Mouse (Mus musculus): ENCODE results near the gene Crocc2.

Crocc2 gene

GRCm38 (mm10) chr1:93216839-93217497, 48.4 kb downstream of the Crocc2 start:
- no peak for DNase-seq (ENCODE audit: low spot score in 2 of 2)

DNA sequence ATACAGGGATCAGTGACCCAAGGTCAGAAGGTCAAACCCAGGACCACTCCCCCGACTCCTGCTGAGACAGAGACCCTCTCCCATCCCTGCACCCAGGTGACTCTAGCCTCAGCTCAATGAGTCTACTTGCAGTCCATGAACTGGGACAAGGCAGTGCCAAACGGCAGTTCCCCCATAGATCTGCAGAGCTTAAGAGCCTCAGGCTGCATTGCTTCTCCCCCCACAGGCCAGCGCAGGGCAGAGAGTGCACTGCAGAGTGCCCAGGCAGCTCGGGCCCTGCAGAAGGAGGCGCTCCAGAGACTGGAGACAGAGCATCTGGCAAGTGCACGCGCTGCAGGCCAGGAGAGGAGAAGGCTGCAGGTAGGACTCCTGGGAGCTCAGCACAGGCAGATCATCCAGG, 49.0 kb downstream of the Crocc2 start:
- DNase-seq (ENCODE audit: low spot score in 2 of 2), result no peak

- DNase-seq (ENCODE audit: low spot score in 2 of 2), result no peak
Measured at GRCm38 (mm10) chr1:93220776-93221175, 52.3 kb downstream of the Crocc2 start.

GRCm38 (mm10) chr1:93223972-93224371, 55.4 kb downstream of the Crocc2 start:
- peak; percentile 45 to 76 for DNase-seq (ENCODE audit: low spot score in 2 of 2)

- DNase-seq (ENCODE audit: low spot score in 2 of 2), result no peak
Measured at GRCm38 (mm10) chr1:93225226-93225625, 56.7 kb downstream of the Crocc2 start.

DNA sequence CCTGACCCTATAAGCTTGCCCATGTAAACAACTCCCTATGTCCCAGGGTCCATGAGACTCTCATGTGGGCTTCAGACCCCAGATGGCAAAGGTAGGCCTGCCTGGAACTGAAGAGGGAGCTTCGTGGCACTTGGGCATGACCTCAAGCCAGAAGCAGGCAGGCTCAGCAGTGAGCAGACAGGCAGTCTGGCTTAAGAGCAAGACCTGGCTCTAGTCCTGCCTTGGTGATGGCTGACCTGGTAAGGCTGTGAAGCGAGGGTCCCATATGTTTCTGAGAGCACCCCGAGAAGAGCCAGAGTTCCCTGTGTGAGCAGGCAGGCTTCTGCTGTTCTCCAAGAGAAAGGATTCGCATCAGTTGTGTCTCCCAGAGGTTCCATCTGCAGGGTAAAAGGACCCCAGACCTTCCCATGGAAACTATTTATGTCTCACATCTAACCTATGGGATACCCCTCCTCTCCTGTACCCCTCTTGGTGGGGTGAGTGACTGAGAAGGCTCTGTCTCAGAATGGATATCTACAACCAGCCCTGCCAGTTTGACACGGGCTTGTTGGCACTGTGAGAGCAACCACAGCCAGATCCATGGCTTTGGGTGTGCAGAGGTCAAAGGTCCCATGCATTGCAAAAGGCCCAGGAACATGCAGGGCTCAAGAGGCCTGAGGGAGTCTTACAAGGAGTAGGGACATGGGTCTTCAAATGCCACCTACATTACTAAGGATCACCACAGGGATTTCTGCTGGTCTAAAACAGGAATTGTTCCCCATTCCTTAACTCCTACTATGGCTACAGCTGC, 57.4 kb downstream of the Crocc2 start:
- no peak for DNase-seq (ENCODE audit: low spot score in 2 of 2)

DNA sequence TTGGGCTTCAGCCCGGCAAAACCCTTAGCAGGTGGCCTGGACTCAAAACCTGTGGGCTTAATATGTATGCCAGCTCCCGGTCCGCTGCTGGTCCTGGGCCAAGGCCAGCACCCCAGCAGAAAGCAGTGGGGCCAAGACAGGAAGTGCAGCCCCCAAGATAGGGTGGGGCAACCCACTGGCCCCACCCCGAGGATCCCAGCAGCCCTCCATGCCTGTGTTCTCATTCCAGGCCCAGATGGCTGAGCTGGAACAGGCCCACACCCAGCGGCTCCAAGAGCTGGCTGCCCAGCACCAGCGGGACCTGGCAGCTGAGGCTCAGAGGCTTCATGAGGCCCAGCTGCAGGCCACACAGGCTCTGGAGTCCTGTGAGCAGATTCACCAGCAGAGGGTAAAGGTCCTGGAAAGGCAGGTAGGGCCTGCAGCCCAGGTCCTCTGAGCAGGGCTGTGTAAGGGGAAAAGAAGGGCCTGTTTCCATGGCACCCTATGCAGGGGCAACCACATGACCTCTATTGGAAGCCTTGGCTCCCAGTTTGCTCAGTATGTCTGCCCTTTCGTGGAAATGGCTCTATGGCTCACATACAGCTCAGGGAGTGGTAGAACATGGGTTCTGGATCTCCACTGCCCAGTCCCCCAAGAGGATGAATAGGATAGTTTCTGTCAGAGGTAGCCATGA, 58.9 kb downstream of the Crocc2 start:
- DNase-seq (ENCODE audit: low spot score in 2 of 2), result no peak

DNA sequence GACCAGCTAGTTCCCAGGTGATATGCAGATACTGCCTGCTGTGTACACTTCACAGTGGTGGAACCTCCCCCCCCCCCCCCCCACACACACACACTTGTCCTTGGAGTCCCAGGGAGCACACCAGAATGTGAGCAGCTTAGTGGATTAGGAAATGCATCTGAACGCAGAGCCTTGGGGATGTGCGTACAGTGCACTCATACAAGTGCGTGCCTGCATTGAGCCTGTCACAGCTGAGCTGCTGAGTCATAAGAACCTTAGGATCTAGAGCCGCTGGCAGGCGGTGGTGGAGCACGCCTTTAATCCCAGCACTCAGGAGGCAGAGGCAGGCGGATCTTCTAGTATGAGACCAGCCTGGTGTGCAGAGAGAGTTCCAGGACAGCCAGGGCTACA, 59.4 kb downstream of the Crocc2 start:
- no peak for DNase-seq (ENCODE audit: low spot score in 2 of 2)

- DNase-seq (ENCODE audit: low spot score in 2 of 2), result no peak
Measured at GRCm38 (mm10) chr1:93229221-93229620, 60.7 kb downstream of the Crocc2 start.

DNA sequence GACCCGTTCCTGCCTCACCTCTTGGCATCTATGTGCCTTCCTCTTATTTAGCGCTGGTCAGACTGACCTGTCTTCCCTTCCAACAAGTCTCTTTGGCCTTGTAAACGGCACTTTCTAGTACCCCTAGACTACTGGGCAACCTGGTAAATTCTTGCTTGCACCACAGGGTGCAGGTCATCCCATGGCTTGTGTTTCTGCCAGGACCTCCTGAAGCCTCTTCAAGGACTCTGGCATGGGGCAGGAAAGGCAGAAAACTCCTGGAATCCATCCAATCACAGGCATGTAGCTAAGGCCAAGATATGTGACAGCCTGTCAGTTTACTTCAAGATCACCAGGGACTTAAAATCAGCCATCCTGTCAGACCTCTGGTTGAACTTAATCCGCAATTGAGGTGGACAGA, 61.1 kb downstream of the Crocc2 start:
- DNase-seq (ENCODE audit: low spot score in 2 of 2), result no peak

DNA sequence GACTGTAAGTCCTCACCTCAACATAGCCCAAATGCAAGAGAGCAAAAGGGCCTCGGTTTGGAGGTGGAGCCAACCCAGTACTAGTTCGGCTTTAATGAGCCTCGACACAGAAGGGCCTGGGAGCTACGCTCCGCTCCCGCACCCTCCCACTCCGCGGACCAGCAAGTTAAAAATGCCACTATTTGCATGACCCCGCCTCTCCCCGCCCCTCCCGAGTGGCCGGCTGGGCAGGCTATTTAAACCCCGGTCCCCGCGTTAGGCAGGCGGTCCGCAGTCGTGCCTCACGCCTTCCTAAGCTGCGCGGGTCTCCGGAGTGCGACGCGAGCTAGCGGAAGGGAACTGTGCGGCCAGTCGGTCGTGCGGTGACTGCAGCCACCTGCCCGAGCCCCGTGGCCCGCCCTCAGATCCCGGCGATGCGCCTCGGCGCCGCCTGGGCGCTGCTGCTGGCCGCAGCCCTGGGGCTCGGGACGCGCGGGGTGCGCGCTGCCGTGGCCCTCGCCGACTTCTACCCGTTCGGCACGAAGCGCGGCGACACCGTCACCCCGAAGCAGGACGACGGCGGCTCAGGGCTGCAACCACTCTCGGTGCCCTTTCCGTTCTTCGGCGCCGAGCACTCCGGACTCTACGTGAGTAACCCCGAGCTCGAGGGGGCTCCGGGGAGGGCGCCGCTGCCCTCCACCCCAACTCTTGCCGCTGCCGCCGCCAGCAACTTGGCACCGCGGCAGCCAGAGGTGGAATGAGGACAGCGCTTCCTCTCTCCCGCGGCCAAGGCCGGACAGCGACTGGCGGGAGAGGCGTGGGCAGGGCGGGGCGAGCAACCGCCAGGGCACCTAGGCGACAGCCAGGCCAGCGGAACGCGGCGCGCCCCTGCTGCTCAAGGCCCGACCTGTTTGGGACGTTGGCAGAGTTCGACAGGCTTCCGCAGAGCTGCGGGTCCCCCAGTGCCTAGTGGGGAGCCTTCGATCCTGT, 67.3 kb downstream of the Crocc2 start, which contains the start of gene Sned1:
Gene Sned1, plus strand, starts transcription at position 266 of the 969 bp plus-strand sequence.
- peak; percentile 90 to 91 for DNase-seq (ENCODE audit: low spot score in 2 of 2)

GRCm38 (mm10) chr1:93236545-93236924, 68.0 kb downstream of the Crocc2 start:
- DNase-seq (ENCODE audit: low spot score in 2 of 2), result no peak

GRCm38 (mm10) chr1:93237676-93238075, 69.2 kb downstream of the Crocc2 start:
- DNase-seq (ENCODE audit: low spot score in 2 of 2), result no peak

DNA sequence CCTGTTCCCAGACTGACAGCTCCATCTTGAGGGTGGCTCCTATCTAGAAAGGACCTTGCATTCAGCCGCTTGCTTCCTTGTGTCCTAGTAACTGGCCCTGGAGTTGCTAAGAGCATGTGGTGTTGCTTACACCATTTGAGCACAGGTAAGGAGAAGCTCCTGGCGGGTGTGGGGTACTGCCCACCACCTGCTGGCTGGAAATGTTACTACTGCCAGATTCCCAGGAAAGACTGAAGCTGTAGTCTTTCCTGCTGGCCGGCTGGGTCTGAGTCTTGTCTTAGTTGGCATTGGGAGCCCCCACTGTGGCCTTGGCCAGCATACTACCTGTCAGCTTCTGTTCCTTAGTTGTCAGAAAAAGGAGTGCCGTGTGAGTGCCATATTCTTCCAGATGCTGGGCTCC, 69.7 kb downstream of the Crocc2 start:
- DNase-seq (ENCODE audit: low spot score in 2 of 2), result no peak

DNA sequence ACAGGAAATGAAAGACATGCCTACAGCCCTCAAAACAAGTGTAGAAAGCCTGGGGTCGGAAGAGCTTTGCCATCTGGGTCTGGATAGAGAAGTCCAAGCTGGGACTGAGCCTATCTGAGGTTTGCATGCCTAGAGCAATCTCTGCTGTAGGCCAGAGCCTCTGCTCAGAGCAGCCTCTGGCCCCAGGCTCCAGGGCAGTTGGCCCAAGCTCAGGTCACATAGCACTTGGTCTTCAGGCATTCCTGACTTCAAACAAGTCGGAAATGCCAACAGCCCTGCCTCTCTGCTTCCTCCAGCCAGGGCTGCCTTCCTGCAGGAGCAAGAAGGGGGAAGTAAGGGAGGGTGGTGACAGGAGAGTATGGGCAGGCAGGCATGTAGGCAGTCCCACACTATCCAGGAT, 77.4 kb downstream of the Crocc2 start:
- DNase-seq (ENCODE audit: low spot score in 2 of 2), result no peak

- DNase-seq (ENCODE audit: low spot score in 2 of 2), result no peak
Measured at GRCm38 (mm10) chr1:93252586-93252985, 84.1 kb downstream of the Crocc2 start.

DNA sequence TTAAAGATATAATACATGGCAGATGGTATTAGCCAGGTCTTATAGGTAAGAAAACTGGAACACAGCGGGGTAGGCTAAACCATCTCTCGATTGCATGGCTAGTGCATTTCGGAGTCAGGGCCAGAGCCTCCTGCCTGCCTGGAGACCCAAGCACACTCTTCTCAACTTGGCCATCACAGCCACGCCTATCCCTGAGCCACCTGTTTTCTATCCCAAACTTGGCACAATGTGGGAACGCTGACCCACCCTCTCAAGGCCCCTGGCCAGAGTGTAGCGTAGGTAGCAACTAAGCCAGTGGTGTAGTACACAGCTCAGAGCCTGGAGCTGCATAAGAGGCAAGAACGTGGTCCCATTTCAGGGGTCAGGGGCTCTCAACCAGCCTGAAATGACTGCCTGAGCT, 87.2 kb downstream of the Crocc2 start:
- no peak for DNase-seq (ENCODE audit: low spot score in 2 of 2)

GRCm38 (mm10) chr1:93257560-93257959, 89.0 kb downstream of the Crocc2 start:
- DNase-seq (ENCODE audit: low spot score in 2 of 2), result no peak

GRCm38 (mm10) chr1:93267207-93267606, 98.7 kb downstream of the Crocc2 start:
- DNase-seq (ENCODE audit: low spot score in 2 of 2), result no peak

DNA sequence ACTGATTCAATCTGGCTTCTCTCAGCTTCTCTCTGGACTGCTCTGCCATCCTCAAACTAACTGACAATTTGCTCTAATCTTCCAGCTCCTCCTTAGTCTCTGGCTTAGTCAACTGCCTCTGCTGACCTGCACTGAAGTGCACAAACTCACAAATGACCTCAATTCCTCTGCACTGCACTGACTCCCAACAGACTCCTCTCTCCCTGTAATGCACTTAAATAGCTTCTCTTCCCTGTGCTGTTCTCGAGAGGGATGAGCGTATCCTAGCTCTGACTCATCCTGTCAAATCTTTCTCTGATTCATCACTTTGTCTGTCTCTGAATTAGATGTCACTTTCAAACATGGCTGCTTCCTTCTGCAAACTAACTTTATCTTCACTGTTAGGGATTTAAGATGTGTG, 99.7 kb downstream of the Crocc2 start:
- no peak for DNase-seq (ENCODE audit: low spot score in 2 of 2)

- no peak for DNase-seq (ENCODE audit: low spot score in 2 of 2)
Measured at GRCm38 (mm10) chr1:93270516-93271240, 102.2 kb downstream of the Crocc2 start.

All from urinary bladder, adult 18-20 months (tissue).